ENCODE assay signal across 15 mouse cellular contexts in the genomic region with DNA sequence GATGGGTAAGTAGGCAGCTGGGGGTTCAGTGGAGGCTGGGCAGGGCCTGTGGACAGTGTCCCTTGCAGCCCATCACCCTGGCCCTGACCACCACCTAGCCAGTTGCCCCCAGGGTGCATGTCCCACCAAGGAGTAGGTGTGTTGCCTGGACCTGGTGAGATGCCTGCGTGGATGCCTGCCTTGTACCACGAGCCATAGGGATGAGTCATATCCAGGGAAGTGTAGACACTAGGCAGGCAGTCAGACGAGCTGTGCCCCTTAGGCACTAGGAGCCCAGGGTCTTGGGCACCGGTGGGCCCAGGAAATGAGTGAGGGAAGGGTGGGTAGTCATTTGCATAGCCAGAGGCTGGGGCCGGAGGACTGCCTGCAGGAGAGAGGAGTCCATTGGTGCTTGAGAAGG. TPM values are rescaled to one million over a fixed set of nuclear protein-coding genes. Genes with fewer than 3 reads are reported as not detected.
DNase-seq lines count a peak whose midpoint lies in the region; ATAC-seq lines count a peak whose summit lies in the region.
"Had no signal": no experiment of that assay in that cellular context is flagged by ENCODE, and none has a peak within 500 bp of the region (broad histone marks: within the 10 kb centered on the region; RNA-seq: fewer than 3 reads in every experiment).

No protein-coding gene starts in this region.

- H3K27ac ChIP-seq in heart, embryonic 15.5 days, result no peak overlapping the region
- H3K27ac ChIP-seq in midbrain, embryonic 10.5 days (replicated peaks), result no peak overlapping the region
- H3K27ac ChIP-seq in midbrain, embryonic 14.5 days (replicated peaks; ENCODE audit: low read depth, low read length), result no peak overlapping the region
- H3K27ac ChIP-seq in embryonic facial prominence, embryonic 15.5 days (replicated peaks), result no peak overlapping the region
- H3K27ac ChIP-seq: gastrocnemius, adult 2 months had no signal

- DNase-seq in heart, postnatal 14 days, result no peak
- no peak for DNase-seq in midbrain, embryonic 10.5 days (ENCODE audit: low spot score)
- DNase-seq in midbrain, embryonic 14.5 days, result no peak
- DNase-seq in thymus, postnatal 14 days, result no peak
- DNase-seq in frontal cortex, adult 2 months (ENCODE audit: extremely low spot score in 1 of 2, low spot score in 1 of 2), result no peak
- DNase-seq: adrenal gland, postnatal 14 days; gastrocnemius, adult 2 months; kidney, postnatal 10 days; left cerebral cortex, postnatal 4 days; lung, postnatal 10 days; right cerebral cortex, postnatal 14 days had no signal

- ATAC-seq in heart, embryonic 15.5 days (replicated peaks; ENCODE audit: insufficient number of reproducible peaks, insufficient read depth, low FRiP score, low read depth), result no peak
- ATAC-seq in midbrain, embryonic 14.5 days (ENCODE audit: low FRiP score, low TSS enrichment), result no peak
- no peak for ATAC-seq in embryonic facial prominence, embryonic 15.5 days (ENCODE audit: insufficient number of reproducible peaks, low FRiP score, low TSS enrichment, low read depth)
- ATAC-seq: inflammation-experienced regulatory T-cells, adult 6 months had no signal

- 26% methylated on average over 5 of the region's 5 CpGs for WGBS in heart, embryonic 15.5 days
- 31% methylated on average over 5 of the region's 5 CpGs for WGBS in midbrain, embryonic 10.5 days
- WGBS in midbrain, embryonic 14.5 days, result 19% methylated on average over 5 of the region's 5 CpGs
- WGBS in embryonic facial prominence, embryonic 15.5 days, result 21% methylated on average over 5 of the region's 5 CpGs

- 0 out of 2 replicates have a peak overlapping the region, but pooled peaks have one; percentile 29 for H3K4me3 ChIP-seq in heart, embryonic 15.5 days
- peak overlapping the region; percentile 40; the same call in 1 of the 2 replicates for H3K4me3 ChIP-seq in midbrain, embryonic 10.5 days
- no peak overlapping the region for H3K4me3 ChIP-seq in midbrain, embryonic 14.5 days (replicated peaks; ENCODE audit: low read depth, low read length)
- H3K4me3 ChIP-seq in embryonic facial prominence, embryonic 15.5 days (replicated peaks), result no peak overlapping the region
- H3K4me3 ChIP-seq: gastrocnemius, adult 2 months had no signal

- peaks cover 38% of the 10 kb centered on the region for H3K27me3 ChIP-seq in heart, embryonic 15.5 days
- H3K27me3 ChIP-seq in midbrain, embryonic 10.5 days (ENCODE audit: low read depth, poor library complexity, severe bottlenecking), result peaks cover 73% of the 10 kb centered on the region
- H3K27me3 ChIP-seq in midbrain, embryonic 14.5 days (ENCODE audit: control insufficient read depth, insufficient read depth, low read length), result peaks cover 37% of the 10 kb centered on the region
- H3K27me3 ChIP-seq in embryonic facial prominence, embryonic 15.5 days, result peaks cover 33% of the 10 kb centered on the region

- H3K9ac ChIP-seq in heart, embryonic 15.5 days, result no peak overlapping the region
- H3K9ac ChIP-seq in midbrain, embryonic 14.5 days (replicated peaks; ENCODE audit: low read length), result no peak overlapping the region
- no peak overlapping the region for H3K9ac ChIP-seq in embryonic facial prominence, embryonic 15.5 days

- no peaks in the 10 kb centered on the region for H3K9me3 ChIP-seq in heart, embryonic 15.5 days (replicated peaks)
- no peaks in the 10 kb centered on the region for H3K9me3 ChIP-seq in midbrain, embryonic 10.5 days (replicated peaks)
- no peaks in the 10 kb centered on the region for H3K9me3 ChIP-seq in midbrain, embryonic 14.5 days (ENCODE audit: control insufficient read depth, low read length)
- H3K9me3 ChIP-seq in embryonic facial prominence, embryonic 15.5 days (replicated peaks), result no peaks in the 10 kb centered on the region

- intact Hi-C loops in heart, postnatal 14 days (cut with DNase I), result no loop called here

- H3K4me2 ChIP-seq in heart, embryonic 15.5 days, result peak overlapping the region; percentile 49; the same call in 1 of the 2 replicates
- H3K4me2 ChIP-seq in midbrain, embryonic 14.5 days (ENCODE audit: low read length), result no peak overlapping the region
- 0 out of 2 replicates have a peak overlapping the region, but pooled peaks have one; percentile 40 for H3K4me2 ChIP-seq in embryonic facial prominence, embryonic 15.5 days (replicated peaks)

- H3K36me3 ChIP-seq in heart, embryonic 15.5 days, result no peaks in the 10 kb centered on the region
- no peaks in the 10 kb centered on the region for H3K36me3 ChIP-seq in midbrain, embryonic 10.5 days
- H3K36me3 ChIP-seq in midbrain, embryonic 14.5 days (ENCODE audit: control insufficient read depth, insufficient read depth, low read length), result no peaks in the 10 kb centered on the region
- no peaks in the 10 kb centered on the region for H3K36me3 ChIP-seq in embryonic facial prominence, embryonic 15.5 days

- peaks cover 44% of the 10 kb centered on the region for H3K4me1 ChIP-seq in heart, embryonic 15.5 days (replicated peaks)
- H3K4me1 ChIP-seq in midbrain, embryonic 10.5 days, result peaks cover 61% of the 10 kb centered on the region
- H3K4me1 ChIP-seq in midbrain, embryonic 14.5 days (ENCODE audit: control insufficient read depth, insufficient read depth, low read length), result peaks cover 17% of the 10 kb centered on the region; the same call in 1 of the 2 replicates
- H3K4me1 ChIP-seq in embryonic facial prominence, embryonic 15.5 days, result peaks cover 50% of the 10 kb centered on the region

RNA-seq across cellular contexts. Expression of gene Sp7, which starts 8.1 kb away (rescaled TPM):
- 0.15 and 0.22 TPM in 2 replicates for polyA plus RNA-seq in heart, embryonic 15.5 days (2015; fragmentation: Nextera tagmentation; extraction: Ambion mirVana)
- total RNA-seq in heart, postnatal 14 days (2021), result not detected
- 0.59 and 0.66 TPM in 2 replicates for polyA plus RNA-seq in midbrain, embryonic 10.5 days (2016; fragmentation: Nextera tagmentation; extraction: Ambion mirVana)
- polyA plus RNA-seq in midbrain, embryonic 14.5 days (2014; fragmentation: Nextera tagmentation; extraction: Ambion mirVana), result 0.21 TPM in 1 of 2 replicates, not detected in the other
- 35.4 and 35.8 TPM in 2 replicates for polyA plus RNA-seq in embryonic facial prominence, embryonic 15.5 days (2015; fragmentation: Nextera tagmentation; extraction: Ambion mirVana)
- 18.4 and 22.0 TPM in 2 replicates for polyA plus RNA-seq in frontal cortex, adult 2 months (2012; rRNA removed)
- total RNA-seq: adrenal gland, postnatal 14 days; gastrocnemius, adult 2 months; heart, adult 8-10 months had no signal
- polyA plus RNA-seq: inflammation-experienced regulatory T-cells, adult 6 months had no signal

RNA-seq across cellular contexts. Expression of gene Aaas, which starts 8.3 kb away (rescaled TPM):
- 39.1 and 52.4 TPM in 2 replicates for polyA plus RNA-seq in heart, embryonic 15.5 days (2015; fragmentation: Nextera tagmentation; extraction: Ambion mirVana)
- 10 to 100 TPM in 1 of 2 experiments, 1 to 10 TPM in 1; 9.5 to 15.2 TPM for total RNA-seq in heart, postnatal 14 days (2021)
- polyA plus RNA-seq in midbrain, embryonic 10.5 days (2016; fragmentation: Nextera tagmentation; extraction: Ambion mirVana), result 115 and 128 TPM in 2 replicates
- 27.6 and 30.6 TPM in 2 replicates for polyA plus RNA-seq in midbrain, embryonic 14.5 days (2014; fragmentation: Nextera tagmentation; extraction: Ambion mirVana)
- polyA plus RNA-seq in embryonic facial prominence, embryonic 15.5 days (2015; fragmentation: Nextera tagmentation; extraction: Ambion mirVana), result 61.2 and 63.0 TPM in 2 replicates
- polyA plus RNA-seq in frontal cortex, adult 2 months (2012; rRNA removed), result 18.1 and 18.6 TPM in 2 replicates

RNA-seq across cellular contexts. Expression of gene Myg1, which starts 27.3 kb away (rescaled TPM):
- polyA plus RNA-seq in heart, embryonic 15.5 days (2015; fragmentation: Nextera tagmentation; extraction: Ambion mirVana), result 47.9 and 69.2 TPM in 2 replicates
- total RNA-seq in heart, postnatal 14 days (2021), result 10 to 100 TPM; 21.0 to 24.3 TPM
- polyA plus RNA-seq in midbrain, embryonic 10.5 days (2016; fragmentation: Nextera tagmentation; extraction: Ambion mirVana), result 125 and 134 TPM in 2 replicates
- polyA plus RNA-seq in midbrain, embryonic 14.5 days (2014; fragmentation: Nextera tagmentation; extraction: Ambion mirVana), result 80.4 and 89.0 TPM in 2 replicates
- polyA plus RNA-seq in embryonic facial prominence, embryonic 15.5 days (2015; fragmentation: Nextera tagmentation; extraction: Ambion mirVana), result 95.6 and 99.4 TPM in 2 replicates
- polyA plus RNA-seq in frontal cortex, adult 2 months (2012; rRNA removed), result 87.9 and 91.1 TPM in 2 replicates

RNA-seq across cellular contexts. Expression of gene Pfdn5, which starts 32.9 kb away (rescaled TPM):
- 261 and 296 TPM in 2 replicates for polyA plus RNA-seq in heart, embryonic 15.5 days (2015; fragmentation: Nextera tagmentation; extraction: Ambion mirVana)
- 100 to 1,000 TPM; 262 to 287 TPM for total RNA-seq in heart, postnatal 14 days (2021)
- polyA plus RNA-seq in midbrain, embryonic 10.5 days (2016; fragmentation: Nextera tagmentation; extraction: Ambion mirVana), result 335 and 345 TPM in 2 replicates
- polyA plus RNA-seq in midbrain, embryonic 14.5 days (2014; fragmentation: Nextera tagmentation; extraction: Ambion mirVana), result 562 and 649 TPM in 2 replicates
- polyA plus RNA-seq in embryonic facial prominence, embryonic 15.5 days (2015; fragmentation: Nextera tagmentation; extraction: Ambion mirVana), result 398 and 407 TPM in 2 replicates
- 485 and 514 TPM in 2 replicates for polyA plus RNA-seq in frontal cortex, adult 2 months (2012; rRNA removed)

RNA-seq across cellular contexts. Expression of gene Sp1, which starts 47.1 kb away (rescaled TPM):
- polyA plus RNA-seq in heart, embryonic 15.5 days (2015; fragmentation: Nextera tagmentation; extraction: Ambion mirVana), result 4.7 and 5.0 TPM in 2 replicates
- total RNA-seq in heart, postnatal 14 days (2021), result 10 to 100 TPM; 47.5 to 52.3 TPM
- 7.9 and 8.9 TPM in 2 replicates for polyA plus RNA-seq in midbrain, embryonic 10.5 days (2016; fragmentation: Nextera tagmentation; extraction: Ambion mirVana)
- polyA plus RNA-seq in midbrain, embryonic 14.5 days (2014; fragmentation: Nextera tagmentation; extraction: Ambion mirVana), result 6.0 and 7.4 TPM in 2 replicates
- polyA plus RNA-seq in embryonic facial prominence, embryonic 15.5 days (2015; fragmentation: Nextera tagmentation; extraction: Ambion mirVana), result 10.0 and 11.8 TPM in 2 replicates
- polyA plus RNA-seq in frontal cortex, adult 2 months (2012; rRNA removed), result 10.3 and 11.4 TPM in 2 replicates

Comparison
In these comparisons a context has a peak if more than half of its experiments do, and no peak if none do; other contexts are left out.
1. H3K4me3 ChIP-seq: peak in heart, embryonic 15.5 days (single experiment) and midbrain, embryonic 10.5 days (single experiment); none in midbrain, embryonic 14.5 days (single experiment) and embryonic facial prominence, embryonic 15.5 days (single experiment).
2. RNA of gene Sp7, which starts 8.1 kb away (polyA plus RNA-seq): 35.4 to 35.8 TPM in embryonic facial prominence, embryonic 15.5 days and 18.4 to 22.0 TPM in frontal cortex, adult 2 months; 0.59 to 0.66 TPM in midbrain, embryonic 10.5 days, 0.21 TPM in midbrain, embryonic 14.5 days and 0.15 to 0.22 TPM in heart, embryonic 15.5 days; every median in the first group is over 10 times any median in the second.